Mouse (Mus musculus) limb, embryonic 10.5 days (tissue): ENCODE measurements at regions not wholly inside any gene's neighbourhood (a gene's known extent, or its start where the extent isn't known, plus 50 kb on each side); places are given as distances from the start of the nearest gene placed in this dataset.

Experiments
- DNase-seq: peaks from one replicate; pipeline ENCODE4 v3.0.0-alpha.2; 2017; ENCODE audit warnings: low spot score
- H3K27ac ChIP-seq: fragments of 300-500 bp; sonication (generic); 2 replicates; pipeline ENCODE4 v1.5.1; 2016; ENCODE audit warnings: mild to moderate bottlenecking
- H3K27me3 ChIP-seq: fragments of 300-500 bp; sonication (generic); 2 replicates; pipeline ENCODE4 v1.6.1; 2016; ENCODE audit warnings: low read depth, mild to moderate bottlenecking; ENCODE audit not compliant: poor library complexity, severe bottlenecking
- H3K36me3 ChIP-seq: fragments of 300-500 bp; sonication (generic); 2 replicates; pipeline ENCODE4 v1.6.1; 2016; ENCODE audit warnings: mild to moderate bottlenecking, moderate library complexity
- H3K4me1 ChIP-seq: fragments of 300-500 bp; sonication (generic); 2 replicates; pipeline ENCODE4 v1.6.1; 2016
- H3K4me3 ChIP-seq: fragments of 300-500 bp; sonication (generic); 2 replicates; pipeline ENCODE4 v1.5.1; 2016; ENCODE audit warnings: mild to moderate bottlenecking, moderate library complexity
- H3K9me3 ChIP-seq: fragments of 300-500 bp; sonication (generic); replicated peaks from 2 replicates; pipeline ENCODE4 v1.6.1; 2016; ENCODE audit warnings: mild to moderate bottlenecking
- WGBS: fragments of 180-500 bp; shearing (Covaris S2); methylation state at CpG from one replicate; pipeline ENCODE4 v1.1.7; 2016; 5-methylcytosine and 5-hydroxymethylcytosine counted together

DNA sequence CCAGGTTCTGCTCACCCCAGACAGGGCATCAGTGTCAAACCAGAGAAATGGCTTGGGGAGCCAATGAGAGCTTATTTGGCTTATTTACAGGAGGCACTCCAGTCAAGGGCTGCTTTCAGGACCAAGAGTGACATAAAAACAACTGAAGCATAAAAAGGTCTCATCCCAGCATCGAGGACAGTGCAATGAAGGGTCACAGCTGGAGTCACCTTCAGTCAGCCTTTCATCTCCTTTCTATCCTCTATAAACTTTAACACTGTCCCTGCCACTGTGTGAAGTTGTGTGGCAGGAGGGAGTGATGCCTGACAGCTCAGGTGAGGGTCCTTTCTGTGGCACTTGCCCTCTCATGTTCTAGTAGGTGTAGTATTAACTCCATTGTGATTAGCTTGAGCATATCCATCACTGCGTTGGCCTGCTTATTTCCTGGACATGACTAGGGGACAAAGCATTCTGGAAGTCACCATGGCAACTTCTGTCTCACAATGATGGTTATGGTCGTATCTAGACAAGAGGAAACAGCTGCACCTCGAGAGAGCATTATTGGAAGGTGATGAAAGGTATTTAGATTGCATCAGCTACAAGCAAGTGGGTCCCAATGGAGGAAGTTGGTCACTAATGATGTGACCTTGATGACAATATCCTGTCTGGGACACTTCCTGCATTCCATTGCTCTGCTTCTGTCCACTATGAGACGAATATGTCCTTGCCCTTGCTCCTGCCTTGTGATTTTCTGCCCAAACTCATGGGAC lies 87.8 kb upstream of the Enpp6 start:
- DNase-seq: no peak
- no peaks in the 10 kb centered on the region for H3K9me3 ChIP-seq
- no peak overlapping the region for H3K4me3 ChIP-seq
- H3K36me3 ChIP-seq: no peaks in the 10 kb centered on the region
- no peak overlapping the region for H3K27ac ChIP-seq
- H3K27me3 ChIP-seq: no peaks in the 10 kb centered on the region
- peaks cover 12% of the 10 kb centered on the region for H3K4me1 ChIP-seq
- 35% methylated on average over 5 of the region's 5 CpGs for WGBS

GRCm38 (mm10) chr8:46900826-46901225 lies 85.9 kb upstream of the Enpp6 start:
- no peak overlapping the region for H3K4me3 ChIP-seq
- H3K4me1 ChIP-seq: peaks cover 12% of the 10 kb centered on the region
- no peaks in the 10 kb centered on the region for H3K36me3 ChIP-seq
- H3K27me3 ChIP-seq: no peaks in the 10 kb centered on the region
- DNase-seq: no peak
- 88% methylated on average over 4 of the region's 4 CpGs for WGBS
- H3K9me3 ChIP-seq: no peaks in the 10 kb centered on the region
- H3K27ac ChIP-seq: no peak overlapping the region

DNA sequence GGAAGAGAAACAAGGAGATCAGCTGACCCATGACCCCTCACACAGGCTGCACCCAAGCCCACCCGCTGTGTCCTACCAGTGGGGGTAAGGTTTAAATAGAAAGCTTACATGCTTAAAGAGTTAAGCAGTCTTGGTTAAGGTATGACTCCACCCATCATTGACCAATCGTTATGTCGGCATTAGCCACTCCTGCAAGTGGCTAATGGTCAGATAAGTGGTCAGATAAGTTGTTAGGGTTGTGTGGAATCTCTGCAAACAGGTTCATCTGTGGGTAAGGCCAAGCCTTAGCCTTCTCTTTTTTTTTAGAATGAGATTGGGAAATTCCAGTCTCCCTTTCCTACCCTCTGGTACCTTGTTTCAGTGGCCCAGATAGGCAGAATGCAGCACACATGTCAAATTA lies 82.0 kb upstream of the Enpp6 start:
- DNase-seq: no peak
- 89% methylated on average over 3 of the region's 3 CpGs for WGBS
- Histone ChIP-seq H3K4me3 (no peak overlapping the region), H3K36me3 (no peaks in the 10 kb centered on the region), H3K9me3 (no peaks in the 10 kb centered on the region), H3K27me3 (no peaks in the 10 kb centered on the region), H3K4me1 (no peaks in the 10 kb centered on the region), H3K27ac (no peak overlapping the region)

DNA sequence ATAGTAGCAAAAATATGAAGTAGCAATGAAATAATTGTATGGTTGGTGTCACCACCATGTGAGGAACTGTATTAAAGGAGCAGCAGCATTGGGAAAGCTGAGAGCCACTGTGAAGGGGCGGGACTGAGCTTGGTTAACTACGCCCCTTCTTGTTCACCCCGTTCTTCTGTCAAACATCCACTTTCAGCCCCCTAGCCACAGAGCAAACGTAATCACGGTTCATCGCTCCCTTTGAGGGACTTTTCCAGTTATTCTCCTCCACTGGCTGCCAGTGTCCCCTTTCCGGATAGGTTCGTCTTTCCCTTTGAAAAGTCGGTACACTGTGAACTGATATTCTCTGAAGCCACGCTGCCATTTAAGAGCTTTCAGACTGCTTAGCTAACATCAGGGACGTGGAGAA lies 79.3 kb upstream of the Enpp6 start:
- Histone ChIP-seq H3K4me1 (no peaks in the 10 kb centered on the region), H3K27ac (no peak overlapping the region), H3K27me3 (no peaks in the 10 kb centered on the region), H3K9me3 (no peaks in the 10 kb centered on the region), H3K4me3 (no peak overlapping the region), H3K36me3 (no peaks in the 10 kb centered on the region)
- 79% methylated on average over 11 of the region's 11 CpGs for WGBS
- no peak for DNase-seq

- no peaks in the 10 kb centered on the region for H3K36me3 ChIP-seq
- no peak overlapping the region for H3K4me3 ChIP-seq
- H3K4me1 ChIP-seq: no peaks in the 10 kb centered on the region
- no peaks in the 10 kb centered on the region for H3K27me3 ChIP-seq
- no peak for DNase-seq
- WGBS: 94% methylated on average over 4 of the region's 4 CpGs
- no peaks in the 10 kb centered on the region for H3K9me3 ChIP-seq
- H3K27ac ChIP-seq: no peak overlapping the region
Observed at GRCm38 (mm10) chr8:46908186-46908585, 78.5 kb upstream of the Enpp6 start.

DNA sequence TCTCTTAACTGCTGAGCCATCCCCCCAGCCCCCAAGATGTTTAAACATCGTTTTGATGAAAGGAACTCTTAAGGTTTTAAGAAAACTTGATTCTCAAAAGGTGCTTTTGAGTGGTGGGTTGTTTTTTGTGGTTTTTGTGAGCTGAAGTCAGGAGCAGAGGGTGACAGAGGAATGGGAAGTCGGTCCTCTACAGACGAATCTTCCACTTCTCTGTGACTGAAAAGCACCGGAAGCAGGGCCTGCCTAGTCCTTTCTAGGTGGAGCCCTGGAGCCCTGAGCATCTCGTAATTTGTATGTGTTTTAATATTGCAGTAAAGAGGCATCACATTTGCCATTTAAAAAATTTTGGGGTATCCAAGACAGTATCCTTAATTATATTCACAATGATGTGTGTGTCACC lies 72.7 kb upstream of the Enpp6 start:
- Histone ChIP-seq H3K4me1 (0 out of 2 replicates have a peak, but pooled peaks cover 2% of the 10 kb centered on the region), H3K9me3 (no peaks in the 10 kb centered on the region), H3K36me3 (no peaks in the 10 kb centered on the region), H3K27ac (no peak overlapping the region), H3K27me3 (no peaks in the 10 kb centered on the region), H3K4me3 (no peak overlapping the region)
- no peak for DNase-seq
- WGBS: 53% methylated on average over 5 of the region's 5 CpGs

DNA sequence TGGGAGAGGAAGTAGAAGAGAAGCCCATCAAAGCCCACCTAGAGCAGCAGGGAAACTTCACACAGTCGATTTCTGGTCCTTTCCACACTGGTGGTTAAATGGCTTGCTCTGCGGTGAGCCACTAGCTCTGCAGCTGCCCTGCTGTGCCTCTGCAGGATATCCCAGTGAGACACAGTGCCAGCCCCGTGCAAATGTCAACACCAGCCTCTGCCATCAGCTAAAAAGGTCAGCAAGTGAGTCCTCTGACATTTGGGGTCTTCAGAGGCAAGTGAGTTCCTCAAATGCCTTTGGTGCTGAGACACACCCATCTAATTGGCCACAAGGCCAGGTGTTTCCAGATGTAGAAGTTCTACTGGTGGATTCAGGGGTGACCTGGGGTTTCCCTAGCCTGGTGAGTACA lies 66.6 kb upstream of the Enpp6 start:
- Histone ChIP-seq H3K9me3 (no peaks in the 10 kb centered on the region), H3K27me3 (no peaks in the 10 kb centered on the region), H3K36me3 (no peaks in the 10 kb centered on the region), H3K4me1 (peaks cover 3% of the 10 kb centered on the region), H3K4me3 (no peak overlapping the region), H3K27ac (no peak overlapping the region)
- WGBS: 32% methylated on average over 3 of the region's 3 CpGs
- DNase-seq: no peak

GRCm38 (mm10) chr8:46921075-46921474 lies 65.6 kb upstream of the Enpp6 start:
- DNase-seq: no peak
- Histone ChIP-seq H3K9me3 (no peaks in the 10 kb centered on the region), H3K4me3 (no peak overlapping the region), H3K27ac (no peak overlapping the region), H3K27me3 (no peaks in the 10 kb centered on the region), H3K36me3 (no peaks in the 10 kb centered on the region), H3K4me1 (peaks cover 8% of the 10 kb centered on the region)
- WGBS: 94% methylated on average over 11 of the region's 11 CpGs

DNA sequence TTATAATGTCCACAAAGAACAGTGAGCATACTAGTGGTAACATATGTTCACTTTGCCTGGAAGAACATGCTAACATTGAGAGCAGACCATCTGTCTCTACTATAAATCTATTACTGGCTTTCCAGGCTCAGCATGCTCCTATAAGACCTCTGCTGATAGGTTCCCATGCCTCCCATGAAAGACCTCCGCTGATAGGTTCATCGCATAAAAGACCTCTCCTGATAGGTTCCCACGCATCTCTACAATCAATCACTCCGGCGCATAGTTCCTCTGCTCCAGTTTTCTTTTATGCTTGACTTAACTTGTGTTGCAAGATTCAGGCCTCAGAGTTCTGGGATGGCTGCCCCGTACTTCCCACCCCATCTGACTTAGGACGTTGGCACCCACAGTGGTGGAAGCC lies 65.1 kb upstream of the Enpp6 start:
- no peak for DNase-seq
- WGBS: 96% methylated on average over 7 of the region's 7 CpGs
- Histone ChIP-seq H3K4me1 (peaks cover 8% of the 10 kb centered on the region), H3K4me3 (no peak overlapping the region), H3K9me3 (no peaks in the 10 kb centered on the region), H3K27me3 (no peaks in the 10 kb centered on the region), H3K36me3 (no peaks in the 10 kb centered on the region), H3K27ac (no peak overlapping the region)

GRCm38 (mm10) chr8:46924787-46925548 lies 61.7 kb upstream of the Enpp6 start:
- no peaks in the 10 kb centered on the region for H3K36me3 ChIP-seq
- DNase-seq: no peak
- H3K9me3 ChIP-seq: no peaks in the 10 kb centered on the region
- no peaks in the 10 kb centered on the region for H3K27me3 ChIP-seq
- H3K27ac ChIP-seq: no peak overlapping the region
- H3K4me3 ChIP-seq: no peak overlapping the region
- H3K4me1 ChIP-seq: peaks cover 8% of the 10 kb centered on the region
- 59% methylated on average over 13 of the region's 13 CpGs for WGBS

- Histone ChIP-seq H3K27me3 (no peaks in the 10 kb centered on the region), H3K27ac (no peak overlapping the region), H3K9me3 (no peaks in the 10 kb centered on the region), H3K36me3 (no peaks in the 10 kb centered on the region), H3K4me1 (peaks cover 8% of the 10 kb centered on the region), H3K4me3 (no peak overlapping the region)
- WGBS: 84% methylated on average over 6 of the region's 6 CpGs
- no peak for DNase-seq
Observed at GRCm38 (mm10) chr8:46928718-46929117, 58.0 kb upstream of the Enpp6 start.

- 86% methylated on average over 6 of the region's 6 CpGs for WGBS
- no peak overlapping the region for H3K27ac ChIP-seq
- no peak for DNase-seq
- H3K4me1 ChIP-seq: peaks cover 7% of the 10 kb centered on the region
- no peak overlapping the region for H3K4me3 ChIP-seq
- H3K36me3 ChIP-seq: no peaks in the 10 kb centered on the region
- H3K9me3 ChIP-seq: no peaks in the 10 kb centered on the region
- no peaks in the 10 kb centered on the region for H3K27me3 ChIP-seq
Observed at GRCm38 (mm10) chr8:46929678-46930077, 57.0 kb upstream of the Enpp6 start.

GRCm38 (mm10) chr8:46931267-46931666 lies 55.4 kb upstream of the Enpp6 start:
- peaks cover 5% of the 10 kb centered on the region for H3K4me1 ChIP-seq
- no peaks in the 10 kb centered on the region for H3K36me3 ChIP-seq
- no peaks in the 10 kb centered on the region for H3K27me3 ChIP-seq
- no peak overlapping the region for H3K4me3 ChIP-seq
- no peak overlapping the region for H3K27ac ChIP-seq
- H3K9me3 ChIP-seq: no peaks in the 10 kb centered on the region
- no peak for DNase-seq
- 95% methylated on average over 6 of the region's 6 CpGs for WGBS
